Mouse (Mus musculus): ENCODE measurements at regions not wholly inside any gene's neighbourhood (a gene's known extent, or its start where the extent isn't known, plus 50 kb on each side); places are given as distances from the start of the nearest gene placed in this dataset.

GRCm38 (mm10) chr8:23351367-23351930 is 940.3 kb downstream of the Mrps31 start:
- Histone ChIP-seq H3K27ac (replicated peaks; ENCODE audit: low read depth, low read length) (no peak overlapping the region), H3K9ac (ENCODE audit: low read depth, low read length, severe bottlenecking) (no peak overlapping the region), H3K27me3 (ENCODE audit: control insufficient read depth, insufficient read depth, low read length) (no peaks in the 10 kb centered on the region), H3K4me2 (replicated peaks; ENCODE audit: low read depth, low read length, severe bottlenecking) (no peak overlapping the region), H3K4me3 (replicated peaks; ENCODE audit: low read length) (no peak overlapping the region), H3K4me1 (ENCODE audit: control insufficient read depth, insufficient read depth, low read length) (no peaks in the 10 kb centered on the region), H3K9me3 (ENCODE audit: control insufficient read depth, low read length) (no peaks in the 10 kb centered on the region), H3K36me3 (ENCODE audit: control insufficient read depth, insufficient read depth, low read length) (no peaks in the 10 kb centered on the region)
- WGBS: 86% methylated on average over 15 of the region's 15 CpGs
- TF ChIP-seq POLR2A (IDR thresholded peaks at IDR 0.05; ENCODE audit: borderline replicate concordance, extremely low read depth, insufficient read depth, insufficient read length): no peak
- no peak for ATAC-seq (ENCODE audit: low FRiP score, low read depth)
- DNase-seq (ENCODE audit: low spot score): no peak

- H3K4me1 ChIP-seq (ENCODE audit: control insufficient read depth, insufficient read depth, low read length): no peaks in the 10 kb centered on the region
- H3K36me3 ChIP-seq (ENCODE audit: control insufficient read depth, insufficient read depth, low read length): no peaks in the 10 kb centered on the region
- H3K4me2 ChIP-seq (replicated peaks; ENCODE audit: low read depth, low read length, severe bottlenecking): no peak overlapping the region
- H3K9ac ChIP-seq (ENCODE audit: low read depth, low read length, severe bottlenecking): no peak overlapping the region
- no peak for TF ChIP-seq POLR2A (IDR thresholded peaks at IDR 0.05; ENCODE audit: borderline replicate concordance, extremely low read depth, insufficient read depth, insufficient read length)
- H3K27me3 ChIP-seq (ENCODE audit: control insufficient read depth, insufficient read depth, low read length): no peaks in the 10 kb centered on the region
- H3K4me3 ChIP-seq (replicated peaks; ENCODE audit: low read length): no peak overlapping the region
- H3K27ac ChIP-seq (replicated peaks; ENCODE audit: low read depth, low read length): no peak overlapping the region
- no peak for ATAC-seq (ENCODE audit: low FRiP score, low read depth)
- H3K9me3 ChIP-seq (ENCODE audit: control insufficient read depth, low read length): no peaks in the 10 kb centered on the region
- DNase-seq (ENCODE audit: low spot score): no peak
- 53% methylated on average over 6 of the region's 6 CpGs for WGBS
Measured at GRCm38 (mm10) chr8:23352259-23353106, 941.3 kb downstream of the Mrps31 start.

GRCm38 (mm10) chr8:23360061-23360622 is 949.0 kb downstream of the Mrps31 start:
- Histone ChIP-seq H3K36me3 (ENCODE audit: control insufficient read depth, insufficient read depth, low read length) (no peaks in the 10 kb centered on the region), H3K27me3 (ENCODE audit: control insufficient read depth, insufficient read depth, low read length) (no peaks in the 10 kb centered on the region), H3K4me3 (replicated peaks; ENCODE audit: low read length) (no peak overlapping the region), H3K4me1 (ENCODE audit: control insufficient read depth, insufficient read depth, low read length) (no peaks in the 10 kb centered on the region), H3K4me2 (replicated peaks; ENCODE audit: low read depth, low read length, severe bottlenecking) (no peak overlapping the region), H3K27ac (replicated peaks; ENCODE audit: low read depth, low read length) (no peak overlapping the region), H3K9me3 (ENCODE audit: control insufficient read depth, low read length) (peaks cover 7% of the 10 kb centered on the region; the same call in 1 of the 2 replicates), H3K9ac (ENCODE audit: low read depth, low read length, severe bottlenecking) (no peak overlapping the region)
- TF ChIP-seq POLR2A (IDR thresholded peaks at IDR 0.05; ENCODE audit: borderline replicate concordance, extremely low read depth, insufficient read depth, insufficient read length): no peak
- DNase-seq (ENCODE audit: low spot score) (no peak), ATAC-seq (ENCODE audit: low FRiP score, low read depth) (no peak)
- 68% methylated on average over 12 of the region's 12 CpGs for WGBS

GRCm38 (mm10) chr8:23360850-23361274 is 949.7 kb downstream of the Mrps31 start:
- Histone ChIP-seq H3K4me1 (ENCODE audit: control insufficient read depth, insufficient read depth, low read length) (no peaks in the 10 kb centered on the region), H3K9me3 (ENCODE audit: control insufficient read depth, low read length) (peaks cover 7% of the 10 kb centered on the region; the same call in 1 of the 2 replicates), H3K4me2 (replicated peaks; ENCODE audit: low read depth, low read length, severe bottlenecking) (no peak overlapping the region), H3K27me3 (ENCODE audit: control insufficient read depth, insufficient read depth, low read length) (no peaks in the 10 kb centered on the region), H3K9ac (ENCODE audit: low read depth, low read length, severe bottlenecking) (peak overlapping the region; percentile 21; the same call in 1 of the 2 replicates), H3K4me3 (replicated peaks; ENCODE audit: low read length) (no peak overlapping the region), H3K36me3 (ENCODE audit: control insufficient read depth, insufficient read depth, low read length) (no peaks in the 10 kb centered on the region), H3K27ac (replicated peaks; ENCODE audit: low read depth, low read length) (no peak overlapping the region)
- DNase-seq (ENCODE audit: low spot score) (no peak), ATAC-seq (ENCODE audit: low FRiP score, low read depth) (no peak)
- no peak for TF ChIP-seq POLR2A (IDR thresholded peaks at IDR 0.05; ENCODE audit: borderline replicate concordance, extremely low read depth, insufficient read depth, insufficient read length)
- 31% methylated on average over 9 of the region's 9 CpGs for WGBS

Data from limb, embryonic 14.5 days (tissue).